Mouse (Mus musculus) embryonic facial prominence, embryonic 10.5 days (tissue): ENCODE data around the gene Fsip1. TPM values are rescaled to one million over a fixed set of nuclear protein-coding genes. Genes with fewer than 3 reads are reported as not detected.
A peak's percentile ranks its signal among the peaks of the same experiment; 100 is the strongest.

Experiments
- DNase-seq: peaks from one replicate; pipeline ENCODE4 v3.0.0-alpha.2; 2017; ENCODE audit warnings: low spot score
- H3K27ac ChIP-seq: fragments of 300-500 bp; sonication (generic); replicated peaks from 2 replicates; pipeline ENCODE4 v1.5.1; 2016; ENCODE audit warnings: mild to moderate bottlenecking
- H3K27me3 ChIP-seq: fragments of 300-500 bp; sonication (generic); replicated peaks from 2 replicates; pipeline ENCODE4 v1.6.1; 2016; ENCODE audit warnings: low read depth, mild to moderate bottlenecking; ENCODE audit not compliant: poor library complexity, severe bottlenecking
- H3K36me3 ChIP-seq: fragments of 300-500 bp; sonication (generic); replicated peaks from 2 replicates; pipeline ENCODE4 v1.6.1; 2016; ENCODE audit warnings: mild to moderate bottlenecking, moderate library complexity
- H3K4me1 ChIP-seq: fragments of 300-500 bp; sonication (generic); 2 replicates; pipeline ENCODE4 v1.6.1; 2016
- H3K4me3 ChIP-seq: fragments of 300-500 bp; sonication (generic); 2 replicates; pipeline ENCODE4 v1.5.1; 2016; ENCODE audit warnings: mild to moderate bottlenecking, moderate library complexity
- H3K9me3 ChIP-seq: fragments of 300-500 bp; sonication (generic); 2 replicates; pipeline ENCODE4 v1.6.1; 2016; ENCODE audit warnings: mild to moderate bottlenecking
- WGBS: fragments of 180-500 bp; shearing (Covaris S2); methylation state at CpG from one replicate; pipeline ENCODE4 v1.1.7; 2016; 5-methylcytosine and 5-hydroxymethylcytosine counted together
- polyA plus RNA-seq: library from polyadenylated mRNA; unstranded; fragments of >200 nt; fragmentation: Nextera tagmentation; extraction: Ambion mirVana; gene quantifications from 2 replicates; pipeline ENCODE4 v1.2.1, GENCODE M21; 2016

The Fsip1 gene
- polyA plus RNA-seq, 1 experiment from 2014 or later = 1.7 TPM

DNA sequence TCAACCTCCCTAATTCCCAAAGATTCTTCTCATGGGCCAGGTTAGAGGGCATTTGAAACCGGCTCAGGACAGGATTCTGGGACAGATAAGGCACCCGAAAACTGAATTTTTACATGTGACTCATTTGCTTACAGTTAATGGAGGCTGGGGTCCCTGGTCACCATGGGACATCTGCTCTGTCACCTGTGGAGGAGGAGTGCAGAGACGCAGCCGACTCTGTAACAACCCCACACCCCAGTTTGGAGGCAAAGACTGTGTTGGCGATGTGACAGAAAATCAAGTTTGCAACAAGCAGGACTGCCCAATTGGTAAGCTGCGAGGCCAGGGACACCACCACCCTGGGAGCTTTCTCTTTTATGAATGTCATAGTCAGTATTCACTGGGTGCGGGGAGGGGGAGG is 138.3 kb downstream of the Fsip1 start:
- WGBS = 85% methylated on average over 7 of the region's 7 CpGs
- H3K27me3 ChIP-seq = no peaks in the 10 kb centered on the region
- DNase-seq = no peak
- H3K9me3 ChIP-seq = 0 out of 2 replicates have a peak, but pooled peaks cover 2% of the 10 kb centered on the region
- no peak overlapping the region for H3K27ac ChIP-seq
- peaks cover 87% of the 10 kb centered on the region for H3K36me3 ChIP-seq
- H3K4me1 ChIP-seq = peaks cover 26% of the 10 kb centered on the region
- H3K4me3 ChIP-seq = no peak overlapping the region

DNA sequence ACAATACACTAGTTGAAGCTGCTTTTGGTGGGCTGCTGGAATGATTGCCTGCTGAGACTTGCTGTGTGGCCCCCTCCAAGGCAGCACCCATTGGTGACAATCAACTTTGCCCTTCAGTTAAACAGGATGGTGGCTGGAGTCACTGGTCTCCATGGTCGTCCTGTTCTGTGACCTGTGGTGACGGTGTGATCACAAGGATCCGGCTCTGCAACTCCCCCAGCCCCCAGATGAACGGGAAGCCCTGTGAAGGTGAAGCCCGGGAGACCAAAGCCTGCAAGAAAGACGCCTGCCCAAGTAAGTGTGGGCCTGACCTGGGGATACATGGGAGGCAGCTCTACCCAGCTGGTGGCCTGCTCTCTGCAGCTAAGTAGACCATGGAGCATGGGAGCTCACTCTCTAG is 138.7 kb downstream of the Fsip1 start:
- no peak for DNase-seq
- H3K36me3 ChIP-seq = peaks cover 82% of the 10 kb centered on the region
- no peak overlapping the region for H3K4me3 ChIP-seq
- peaks cover 30% of the 10 kb centered on the region for H3K4me1 ChIP-seq
- H3K27me3 ChIP-seq = peaks cover 5% of the 10 kb centered on the region
- no peak overlapping the region; the same call in 1 of the 2 replicates for H3K27ac ChIP-seq
- H3K9me3 ChIP-seq = 0 out of 2 replicates have a peak, but pooled peaks cover 2% of the 10 kb centered on the region
- 76% methylated on average over 6 of the region's 6 CpGs for WGBS

DNA sequence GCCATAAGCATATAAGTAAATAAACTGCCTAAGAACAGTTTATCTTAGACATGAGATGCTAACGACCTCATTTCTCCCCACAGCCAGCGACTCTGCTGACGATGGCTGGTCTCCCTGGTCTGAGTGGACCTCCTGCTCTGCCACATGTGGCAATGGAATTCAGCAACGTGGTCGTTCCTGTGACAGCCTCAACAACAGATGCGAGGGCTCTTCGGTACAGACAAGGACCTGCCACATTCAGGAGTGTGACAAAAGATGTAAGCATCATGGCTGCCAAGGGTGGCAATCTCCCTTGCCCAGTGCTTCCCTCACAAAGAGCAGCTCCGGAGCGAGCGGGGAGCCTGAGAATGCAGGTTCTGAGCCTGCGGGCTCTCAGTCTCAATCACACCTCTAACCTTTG is 139.4 kb downstream of the Fsip1 start:
- H3K36me3 ChIP-seq = peaks cover 76% of the 10 kb centered on the region
- H3K27me3 ChIP-seq = peaks cover 11% of the 10 kb centered on the region
- no peak overlapping the region for H3K27ac ChIP-seq
- H3K4me3 ChIP-seq = no peak overlapping the region
- H3K4me1 ChIP-seq = peaks cover 37% of the 10 kb centered on the region
- no peak for DNase-seq
- WGBS = 74% methylated on average over 11 of the region's 11 CpGs
- 0 out of 2 replicates have a peak, but pooled peaks cover 2% of the 10 kb centered on the region for H3K9me3 ChIP-seq

DNA sequence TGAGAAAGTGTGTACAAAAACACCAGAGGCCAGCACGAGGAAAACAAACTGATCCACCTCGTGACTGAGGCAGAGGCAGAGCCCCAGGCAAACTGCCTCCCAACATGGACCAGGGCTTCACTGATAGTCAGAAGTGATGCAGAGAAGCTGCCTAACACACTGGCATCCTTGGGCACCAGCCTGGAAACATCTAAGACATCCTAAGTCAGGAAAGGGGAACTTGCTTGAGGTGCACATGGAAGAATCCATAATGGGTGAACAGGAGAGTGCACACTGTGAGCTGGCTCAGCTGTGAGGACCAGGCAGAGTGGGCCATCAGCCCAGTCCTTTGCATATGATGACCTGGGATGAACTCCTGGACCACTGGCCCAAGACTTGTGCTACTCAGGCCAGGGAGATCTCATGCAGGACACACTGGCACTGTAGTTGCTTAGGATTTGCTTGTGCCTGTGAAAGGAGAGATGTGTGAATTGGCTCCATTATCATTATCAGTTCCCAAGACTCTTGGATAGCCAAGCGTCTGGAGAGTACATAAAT is 139.9 kb downstream of the Fsip1 start:
- H3K36me3 ChIP-seq = peaks cover 70% of the 10 kb centered on the region
- H3K27me3 ChIP-seq = peaks cover 12% of the 10 kb centered on the region
- H3K9me3 ChIP-seq = 0 out of 2 replicates have a peak, but pooled peaks cover 2% of the 10 kb centered on the region
- H3K4me1 ChIP-seq = peaks cover 42% of the 10 kb centered on the region
- H3K27ac ChIP-seq = no peak overlapping the region
- DNase-seq = no peak
- H3K4me3 ChIP-seq = no peak overlapping the region
- 71% methylated on average over 3 of the region's 3 CpGs for WGBS

DNA sequence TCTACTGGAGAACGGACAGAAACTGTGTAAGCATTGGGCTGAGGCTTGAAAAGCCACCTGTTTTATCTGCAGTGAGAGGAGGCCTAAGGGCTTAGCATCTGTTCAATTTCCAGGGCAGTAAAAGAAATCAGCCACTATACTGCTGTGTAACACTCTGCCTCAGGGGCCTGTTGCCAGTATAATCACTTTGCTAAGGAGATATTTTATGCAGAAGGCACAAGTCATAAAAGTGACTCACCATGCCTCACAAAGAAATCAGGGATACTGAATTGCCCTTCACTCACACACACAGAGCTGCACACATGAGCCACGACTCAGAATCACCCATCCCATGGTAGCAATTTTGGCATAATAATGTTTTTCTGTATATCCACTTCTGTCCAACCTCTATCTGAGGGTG is 140.6 kb downstream of the Fsip1 start:
- peaks cover 64% of the 10 kb centered on the region for H3K36me3 ChIP-seq
- H3K4me3 ChIP-seq = no peak overlapping the region
- WGBS = 82% methylated on average over 2 of the region's 2 CpGs
- DNase-seq = no peak
- no peak overlapping the region for H3K27ac ChIP-seq
- H3K4me1 ChIP-seq = peaks cover 48% of the 10 kb centered on the region
- H3K9me3 ChIP-seq = 0 out of 2 replicates have a peak, but pooled peaks cover 2% of the 10 kb centered on the region
- peaks cover 12% of the 10 kb centered on the region for H3K27me3 ChIP-seq

DNA sequence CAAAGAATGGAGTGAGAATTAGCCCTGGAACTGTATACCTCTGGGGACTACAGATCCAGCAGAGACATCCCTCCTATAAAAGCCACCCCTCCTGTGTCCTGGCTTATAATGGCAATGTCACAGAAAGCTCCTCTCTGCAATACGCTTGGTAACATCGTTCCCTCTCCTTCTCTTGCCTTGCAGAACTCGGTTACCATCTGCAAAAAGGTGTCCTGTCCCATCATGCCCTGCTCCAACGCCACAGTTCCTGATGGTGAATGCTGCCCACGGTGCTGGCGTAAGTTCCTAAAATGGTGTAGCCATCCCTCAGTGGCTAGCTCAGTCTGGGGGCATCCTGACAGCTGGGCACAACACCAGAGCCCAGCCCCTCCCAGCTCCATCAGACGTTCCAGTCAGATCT is 141.1 kb downstream of the Fsip1 start:
- WGBS = 85% methylated on average over 7 of the region's 7 CpGs
- 0 out of 2 replicates have a peak, but pooled peaks cover 2% of the 10 kb centered on the region for H3K9me3 ChIP-seq
- no peak overlapping the region for H3K4me3 ChIP-seq
- H3K27ac ChIP-seq = no peak overlapping the region; the same call in 1 of the 2 replicates
- peaks cover 58% of the 10 kb centered on the region for H3K36me3 ChIP-seq
- DNase-seq = no peak
- peaks cover 51% of the 10 kb centered on the region for H3K4me1 ChIP-seq
- peaks cover 12% of the 10 kb centered on the region for H3K27me3 ChIP-seq

DNA sequence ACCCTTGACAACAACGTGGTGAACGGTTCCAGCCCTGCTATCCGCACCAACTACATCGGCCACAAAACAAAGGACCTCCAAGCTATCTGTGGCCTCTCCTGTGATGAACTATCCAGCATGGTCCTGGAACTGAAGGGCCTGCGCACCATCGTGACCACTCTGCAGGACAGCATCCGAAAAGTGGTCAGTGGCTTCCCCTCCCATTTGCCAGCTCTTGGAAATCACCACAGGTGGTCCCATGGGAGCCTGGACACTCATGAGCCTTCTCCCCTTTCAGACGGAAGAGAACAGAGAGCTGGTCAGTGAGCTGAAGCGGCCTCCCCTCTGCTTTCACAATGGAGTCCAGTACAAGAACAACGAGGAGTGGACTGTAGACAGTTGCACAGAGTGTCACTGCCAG is 142.1 kb downstream of the Fsip1 start:
- H3K9me3 ChIP-seq = 0 out of 2 replicates have a peak, but pooled peaks cover under 1% of the 10 kb centered on the region
- H3K4me3 ChIP-seq = peak overlapping the region; percentile 73
- H3K4me1 ChIP-seq = peaks cover 60% of the 10 kb centered on the region
- 70% methylated on average over 10 of the region's 10 CpGs for WGBS
- no peak for DNase-seq
- H3K27me3 ChIP-seq = peaks cover 20% of the 10 kb centered on the region
- peaks cover 49% of the 10 kb centered on the region for H3K36me3 ChIP-seq
- peak overlapping the region; percentile 66; the same call in 1 of the 2 replicates for H3K27ac ChIP-seq

DNA sequence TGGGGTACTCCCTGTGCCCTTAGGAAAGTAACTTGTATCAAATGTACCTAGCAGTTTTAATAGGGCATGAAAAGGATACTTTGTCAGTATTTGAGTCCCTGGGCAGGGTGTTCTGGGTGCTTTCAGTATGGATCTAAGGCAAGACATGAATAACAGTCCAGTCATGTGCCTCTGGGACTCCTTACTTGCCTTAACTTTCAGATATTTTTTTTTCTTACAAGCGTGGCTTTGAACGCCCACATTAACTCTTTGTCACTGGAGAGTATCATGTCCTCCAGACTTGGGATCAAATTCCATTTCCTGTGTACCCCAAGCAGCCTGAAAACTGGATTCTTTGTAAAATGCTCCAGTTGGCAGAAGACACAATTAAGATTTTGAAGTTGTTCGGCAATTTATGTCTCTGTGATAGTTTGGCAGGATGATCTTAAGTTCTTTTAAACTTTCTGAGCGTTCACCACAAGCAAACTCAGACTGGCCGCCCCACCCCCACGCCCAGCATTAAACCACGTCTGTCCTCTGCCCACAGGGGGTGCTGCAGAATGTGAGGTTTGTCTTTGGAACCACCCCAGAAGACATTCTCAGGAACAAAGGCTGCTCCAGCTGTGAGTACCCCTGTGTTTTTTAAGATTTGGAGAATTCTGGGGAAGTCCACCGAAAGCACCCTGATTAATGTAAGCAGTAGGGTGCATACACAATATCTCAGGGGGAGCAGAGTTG is 142.8 kb downstream of the Fsip1 start:
- 35% methylated on average over 8 of the region's 8 CpGs for WGBS
- peaks cover 60% of the 10 kb centered on the region for H3K4me1 ChIP-seq
- no peaks in the 10 kb centered on the region for H3K9me3 ChIP-seq
- peaks cover 27% of the 10 kb centered on the region for H3K27me3 ChIP-seq
- peaks cover 42% of the 10 kb centered on the region for H3K36me3 ChIP-seq
- H3K4me3 ChIP-seq = peak overlapping the region; percentile 73
- peak overlapping the region; percentile 66; the same call in 1 of the 2 replicates for H3K27ac ChIP-seq
- DNase-seq = peak; percentile 68

DNA sequence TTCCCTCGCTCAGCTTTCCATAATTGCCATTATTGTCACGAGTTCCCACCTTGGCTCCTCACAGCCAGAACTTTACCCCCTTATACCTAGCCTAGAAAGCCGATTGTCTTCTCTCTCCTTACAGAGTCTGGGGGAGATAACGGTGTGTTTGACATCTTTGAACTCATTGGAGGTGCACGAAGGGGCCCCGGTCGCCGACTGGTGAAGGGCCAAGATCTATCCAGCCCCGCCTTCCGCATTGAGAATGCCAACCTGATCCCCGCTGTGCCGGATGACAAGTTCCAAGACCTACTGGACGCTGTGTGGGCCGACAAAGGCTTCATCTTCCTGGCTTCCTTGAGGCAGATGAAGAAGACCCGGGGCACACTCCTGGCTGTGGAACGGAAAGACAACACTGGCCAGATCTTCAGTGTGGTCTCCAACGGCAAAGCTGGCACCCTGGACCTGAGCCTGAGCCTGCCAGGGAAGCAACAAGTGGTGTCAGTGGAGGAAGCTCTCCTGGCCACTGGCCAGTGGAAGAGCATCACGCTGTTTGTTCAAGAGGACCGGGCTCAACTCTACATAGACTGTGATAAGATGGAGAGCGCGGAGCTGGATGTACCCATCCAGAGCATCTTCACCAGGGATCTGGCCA is 143.8 kb downstream of the Fsip1 start:
- peak overlapping the region; percentile 73 for H3K4me3 ChIP-seq
- H3K9me3 ChIP-seq = no peaks in the 10 kb centered on the region
- H3K36me3 ChIP-seq = peaks cover 32% of the 10 kb centered on the region
- peaks cover 27% of the 10 kb centered on the region for H3K27me3 ChIP-seq
- peaks cover 57% of the 10 kb centered on the region for H3K4me1 ChIP-seq
- 62% methylated on average over 21 of the region's 21 CpGs for WGBS
- H3K27ac ChIP-seq = peak overlapping the region; percentile 21; the same call in 1 of the 2 replicates
- DNase-seq = peak; percentile 19

DNA sequence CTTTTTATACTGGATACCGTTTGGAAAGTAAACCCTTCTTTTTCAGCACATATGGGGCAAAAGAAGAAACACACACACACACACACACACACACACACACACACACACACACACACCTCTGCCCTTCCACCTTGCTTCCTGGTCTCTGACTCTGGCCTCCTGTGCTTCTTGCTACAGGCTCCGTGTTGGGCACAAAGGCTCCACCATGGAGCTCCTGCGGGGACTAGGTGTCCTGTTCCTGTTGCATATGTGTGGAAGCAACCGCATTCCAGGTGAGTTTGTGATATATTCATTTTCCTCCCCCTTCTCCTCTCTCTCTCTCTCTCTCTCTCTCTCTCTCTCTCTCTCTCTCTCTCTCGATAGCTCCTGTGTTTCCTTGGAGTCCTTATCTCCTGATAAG is 144.3 kb downstream of the Fsip1 start:
- 23% methylated on average over 5 of the region's 5 CpGs for WGBS
- Histone ChIP-seq H3K27ac (peak overlapping the region; percentile 86), H3K36me3 (peaks cover 26% of the 10 kb centered on the region), H3K9me3 (no peaks in the 10 kb centered on the region), H3K4me1 (peaks cover 56% of the 10 kb centered on the region), H3K27me3 (peaks cover 27% of the 10 kb centered on the region), H3K4me3 (peak overlapping the region; percentile 73)
- DNase-seq = peak; percentile 25

DNA sequence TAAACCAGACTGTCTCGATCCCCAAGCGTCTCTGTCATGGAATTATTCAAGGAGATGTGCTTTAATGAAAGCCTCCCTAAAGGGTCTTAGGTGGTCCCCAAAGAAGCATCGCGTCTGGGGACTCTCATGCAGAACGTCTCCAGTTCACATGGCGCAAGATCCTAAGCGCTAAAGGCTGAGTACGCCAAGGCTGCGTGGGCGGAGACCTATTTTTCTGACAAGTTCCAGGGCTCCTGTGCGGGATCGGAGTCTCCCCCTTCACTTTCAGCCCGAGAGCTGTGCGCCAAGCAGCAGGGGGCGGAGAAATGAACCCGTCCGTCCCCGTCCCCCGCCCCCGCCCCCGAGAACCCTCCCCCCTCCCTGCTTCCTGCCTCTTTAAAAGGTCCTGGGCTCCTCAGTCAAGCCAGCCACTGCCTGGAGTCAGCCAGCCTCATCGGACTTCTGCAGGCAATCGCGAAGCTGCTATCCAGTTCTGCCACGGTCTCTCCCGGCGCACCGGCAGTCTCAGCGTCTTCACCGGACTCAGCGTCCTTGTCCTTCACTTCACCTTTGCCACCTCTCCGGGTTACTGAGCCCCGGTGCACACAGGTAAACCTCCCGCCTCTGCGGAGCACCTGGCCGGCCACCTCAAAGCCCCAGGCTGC is 145.2 kb downstream of the Fsip1 start, which contains the start of gene Thbs1:
Gene Thbs1, plus strand, starts transcription at position 389 of the 644 bp plus-strand sequence.
- Histone ChIP-seq H3K4me1 (peaks cover 56% of the 10 kb centered on the region), H3K27ac (peak within 1 kb of the TSS; percentile 86), H3K9me3 (no peaks in the 10 kb centered on the region), H3K4me3 (peak within 1 kb of the TSS; percentile 73), H3K27me3 (peaks cover 27% of the 10 kb centered on the region), H3K36me3 (peaks cover 20% of the 10 kb centered on the region)
- DNase-seq = peak; percentile 86
- WGBS = under 1% methylated on average over 36 of the region's 36 CpGs

DNA sequence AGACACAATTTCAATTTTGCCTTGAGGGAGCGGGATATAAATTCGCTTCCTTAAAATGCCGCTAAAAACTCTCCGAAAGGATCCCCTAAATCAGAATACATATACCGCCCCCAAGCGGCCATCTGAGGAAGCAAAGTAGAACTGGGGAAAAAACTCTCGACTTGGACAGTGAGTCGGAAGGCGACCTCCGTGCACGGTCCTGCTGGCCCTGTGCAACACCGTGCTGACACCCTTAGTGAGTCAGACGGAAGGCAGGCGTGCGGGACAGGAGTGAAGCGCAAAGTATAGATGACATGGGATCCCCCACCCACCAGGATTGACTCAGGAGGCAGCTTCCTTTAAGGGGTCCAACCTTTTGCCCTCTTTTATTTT is 145.7 kb downstream of the Fsip1 start:
- Histone ChIP-seq H3K9me3 (no peaks in the 10 kb centered on the region), H3K27ac (peak overlapping the region; percentile 86), H3K36me3 (peaks cover 15% of the 10 kb centered on the region), H3K27me3 (peaks cover 27% of the 10 kb centered on the region), H3K4me3 (peak overlapping the region; percentile 73), H3K4me1 (peaks cover 56% of the 10 kb centered on the region)
- WGBS = under 1% methylated on average over 16 of the region's 16 CpGs
- peak; percentile 91 for DNase-seq
